Mouse (Mus musculus) adrenal gland, adult (tissue): Measurements from ENCODE around the gene Crtc2.
"Not testable (repeated sequence)": the region's sequence is repeated elsewhere in the genome, so short reads cannot be mapped to it uniquely, and the experiment has no call there.

Experiments used
- DNase-seq, 2 experiments: peaks; one replicate each; pipeline ENCODE4 v3.0.0; 2022 to 2023; ENCODE audit warnings: low spot score in 1 of 2; ENCODE audit not compliant: inconsistent age in 2 of 2

Crtc2 gene

GRCm38 (mm10) chr3:90265932-90266741 is 12.2 kb downstream of the Crtc2 start:
- peak; percentile 36 to 60 for DNase-seq

- DNase-seq = peak; percentile 25 to 26
Measured at GRCm38 (mm10) chr3:90266901-90267775, 13.2 kb downstream of the Crtc2 start.

- peak in 1 of 2 experiments; percentile 25 for DNase-seq
Measured at GRCm38 (mm10) chr3:90268190-90268589, 14.2 kb downstream of the Crtc2 start.

- peak in 1 of 2 experiments; percentile 20 for DNase-seq
Measured at GRCm38 (mm10) chr3:90268971-90269370, 15.0 kb downstream of the Crtc2 start.

- DNase-seq = no peak
Measured at GRCm38 (mm10) chr3:90270784-90271183, 16.8 kb downstream of the Crtc2 start.

GRCm38 (mm10) chr3:90272170-90272569 is 18.2 kb downstream of the Crtc2 start:
- no peak for DNase-seq

- peak in 1 of 2 experiments; percentile 17 for DNase-seq
Measured at GRCm38 (mm10) chr3:90273855-90274254, 19.9 kb downstream of the Crtc2 start.

GRCm38 (mm10) chr3:90275286-90275685 is 21.3 kb downstream of the Crtc2 start:
- DNase-seq = no peak

GRCm38 (mm10) chr3:90276858-90277257 is 22.9 kb downstream of the Crtc2 start:
- peak in 1 of 2 experiments; percentile 18 for DNase-seq

GRCm38 (mm10) chr3:90277793-90278192 is 23.8 kb downstream of the Crtc2 start:
- no peak for DNase-seq

- no peak for DNase-seq
Measured at GRCm38 (mm10) chr3:90278211-90278610, 24.2 kb downstream of the Crtc2 start.

- peak in 1 of 2 experiments; percentile 15 for DNase-seq
Measured at GRCm38 (mm10) chr3:90279216-90279615, 25.3 kb downstream of the Crtc2 start.

GRCm38 (mm10) chr3:90279743-90280142 is 25.8 kb downstream of the Crtc2 start:
- DNase-seq = no peak

- no peak for DNase-seq
Measured at GRCm38 (mm10) chr3:90280708-90281107, 26.7 kb downstream of the Crtc2 start.

GRCm38 (mm10) chr3:90284150-90284549 is 30.2 kb downstream of the Crtc2 start:
- DNase-seq = peak in 1 of 2 experiments; percentile 23

- not testable (repeated sequence) for DNase-seq
Measured at GRCm38 (mm10) chr3:90289403-90289802, 35.4 kb downstream of the Crtc2 start.

GRCm38 (mm10) chr3:90290602-90291001 is 36.6 kb downstream of the Crtc2 start:
- DNase-seq = peak in 1 of 2 experiments; percentile 39

- no peak for DNase-seq
Measured at GRCm38 (mm10) chr3:90291982-90292344, 38.0 kb downstream of the Crtc2 start.

- peak; percentile 98 to 100 for DNase-seq
Measured at GRCm38 (mm10) chr3:90292345-90293275, 38.6 kb downstream of the Crtc2 start, which contains the start of gene Gatad2b. Gene Gatad2b (plus strand): TSS chr3:90293178.

- peak; percentile 64 to 88 for DNase-seq
Measured at GRCm38 (mm10) chr3:90293352-90294063, 39.5 kb downstream of the Crtc2 start.
